Mouse (Mus musculus) adrenal gland, adult (tissue): ENCODE measurements around the gene Dtnb.
"Not testable (repeated sequence)": the region's sequence is repeated elsewhere in the genome, so short reads cannot be mapped to it uniquely, and the experiment has no call there.

Experiments
- DNase-seq, 2 experiments: peaks; one replicate each; pipeline ENCODE4 v3.0.0; 2022 to 2023; ENCODE audit warnings: low spot score in 1 of 2; ENCODE audit not compliant: inconsistent age in 2 of 2

Dtnb gene

DNA sequence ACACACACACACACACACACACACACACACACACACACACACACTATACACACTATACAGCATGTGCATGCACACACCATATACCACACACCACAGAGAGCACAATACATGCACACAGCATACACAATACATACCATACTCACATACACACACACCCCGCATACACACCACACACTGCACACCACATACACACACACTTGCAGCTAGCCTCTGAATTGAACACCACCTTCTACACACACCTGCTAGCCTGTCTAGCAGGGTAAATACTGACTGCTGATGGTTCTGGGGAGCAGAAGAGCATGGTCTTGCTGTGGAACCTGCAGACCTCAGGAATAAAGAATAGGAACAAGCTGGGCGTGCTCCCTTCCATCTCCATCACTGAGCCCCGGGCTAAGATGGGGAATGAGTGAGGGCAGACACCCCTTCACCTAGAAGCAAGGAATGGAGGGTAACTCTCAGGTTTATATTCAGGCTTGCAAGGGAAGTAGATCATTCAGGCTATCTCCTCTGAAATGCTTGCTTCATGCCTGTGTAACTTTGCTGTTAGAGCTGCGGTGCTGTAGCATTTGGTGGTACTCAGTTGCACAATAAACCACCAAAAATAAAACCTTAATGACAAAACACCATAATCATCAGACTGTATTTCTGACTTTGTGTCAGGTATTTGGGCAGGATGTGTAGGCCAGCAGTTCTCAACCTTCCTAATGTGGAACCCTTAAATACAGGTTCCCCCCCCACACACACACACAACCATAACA lies 87.6 kb downstream of the Dtnb start:
- no peak for DNase-seq

- DNase-seq: peak in 1 of 2 experiments; percentile 74
These were observed 88.9 kb downstream of the Dtnb start for GRCm38 (mm10) chr12:3660985-3661635.

DNA sequence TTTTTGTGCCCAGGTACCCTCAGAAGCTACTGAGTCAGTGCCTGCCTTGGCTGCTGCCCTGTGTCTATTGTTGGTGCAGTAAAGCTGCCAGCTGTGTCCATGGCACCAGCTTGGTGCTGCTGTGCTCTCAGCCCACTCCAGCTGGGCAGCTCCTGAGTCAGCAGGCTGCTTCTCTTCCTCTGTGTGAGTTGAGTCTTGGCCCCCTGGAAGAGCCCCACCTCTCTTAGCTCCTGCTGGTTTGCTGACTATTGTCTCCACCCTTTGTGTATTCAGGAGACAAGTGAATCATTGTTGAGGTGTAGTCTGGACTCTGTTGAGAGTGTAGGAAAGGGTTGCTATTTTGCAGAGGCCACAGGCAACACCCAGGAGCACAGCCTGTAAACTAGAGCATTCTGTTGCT lies 90.5 kb downstream of the Dtnb start:
- DNase-seq: peak in 1 of 2 experiments; percentile 36

- peak; percentile 45 to 78 for DNase-seq
These were observed 91.2 kb downstream of the Dtnb start for GRCm38 (mm10) chr12:3663386-3663785.

DNA sequence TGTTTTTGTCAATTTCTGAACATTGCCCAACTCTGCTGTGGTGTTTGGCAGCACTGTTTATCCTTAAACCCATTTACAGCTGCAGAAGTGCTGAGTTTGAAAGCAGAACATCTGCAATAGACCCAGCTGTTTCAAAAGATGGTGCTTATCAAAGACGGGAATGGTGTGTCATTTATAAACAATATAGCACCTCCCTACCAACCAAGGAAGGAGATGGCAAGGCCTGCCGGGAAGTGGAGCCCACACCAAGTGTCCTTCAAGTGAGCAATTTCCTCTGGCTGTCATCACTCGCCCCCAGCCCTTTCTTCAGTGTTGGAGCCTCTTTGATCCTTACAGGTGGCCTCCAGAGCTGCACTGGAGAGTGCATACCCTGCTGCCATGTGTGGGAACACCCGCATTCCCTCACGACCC lies 97.8 kb downstream of the Dtnb start:
- DNase-seq: no peak

DNA sequence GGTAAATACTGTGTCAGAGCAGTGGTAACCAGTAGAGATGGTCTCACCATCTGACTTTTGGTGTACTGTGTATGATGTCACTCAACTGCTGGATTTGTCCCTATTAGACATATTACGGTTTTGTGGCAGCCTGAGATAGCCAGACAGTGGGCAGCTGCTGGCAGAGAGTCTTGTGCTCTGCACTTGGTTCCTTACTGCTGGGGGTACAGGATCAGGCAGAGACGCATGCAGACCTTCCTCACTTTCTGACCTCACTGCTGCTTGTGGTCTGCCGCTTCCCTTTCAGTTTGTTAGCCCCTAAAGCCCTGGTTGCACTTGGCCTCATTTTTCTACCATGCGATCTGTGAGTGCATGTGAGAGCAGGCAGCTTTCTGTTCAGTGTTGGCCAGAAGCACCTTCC lies 98.9 kb downstream of the Dtnb start:
- DNase-seq: no peak

GRCm38 (mm10) chr12:3672786-3673185 lies 100.6 kb downstream of the Dtnb start:
- peak in 1 of 2 experiments; percentile 40 for DNase-seq

DNA sequence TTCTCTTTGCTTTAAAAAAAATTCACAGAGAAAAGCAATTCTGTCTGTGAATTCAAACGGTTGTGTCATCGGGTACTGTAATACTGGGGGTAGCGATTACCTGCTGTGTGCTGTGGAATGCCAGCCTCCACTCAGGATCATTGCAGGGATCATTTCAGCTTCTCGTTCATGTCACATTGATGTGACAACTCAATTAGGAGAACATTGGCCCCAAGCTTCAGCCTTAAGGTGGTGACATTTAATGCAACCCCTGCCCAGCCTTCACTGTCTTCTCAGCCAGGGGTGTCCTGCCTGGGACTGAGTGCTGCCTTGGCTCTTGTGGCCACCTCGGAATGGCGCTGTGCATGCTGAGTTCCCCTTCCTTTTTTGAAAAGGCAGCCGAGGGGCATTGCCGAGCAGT lies 101.7 kb downstream of the Dtnb start:
- DNase-seq: no peak

GRCm38 (mm10) chr12:3674913-3675312 lies 102.7 kb downstream of the Dtnb start:
- DNase-seq: no peak

DNA sequence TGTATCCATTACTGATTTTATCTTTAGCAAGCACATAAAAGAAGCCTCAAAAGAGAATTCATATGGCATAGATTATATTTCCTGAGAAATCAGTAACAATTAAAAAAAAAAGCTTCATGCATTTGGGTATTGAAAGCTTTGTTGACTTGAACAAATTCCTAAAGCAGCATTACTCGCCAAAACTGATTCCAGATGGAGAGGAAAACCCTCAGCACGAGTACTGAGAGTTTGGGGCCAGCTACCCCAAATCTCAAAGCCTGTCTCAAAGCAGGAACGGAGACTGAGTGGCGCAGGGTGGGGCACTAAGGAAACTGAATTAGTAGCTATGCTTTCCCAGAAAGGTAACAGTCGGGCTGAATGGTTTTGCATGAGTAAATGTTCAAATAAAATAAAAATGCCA lies 108.5 kb downstream of the Dtnb start:
- no peak for DNase-seq

- no peak for DNase-seq
These were observed 110.9 kb downstream of the Dtnb start for GRCm38 (mm10) chr12:3683041-3683440.

- no peak for DNase-seq
These were observed 114.3 kb downstream of the Dtnb start for GRCm38 (mm10) chr12:3686419-3686940.

DNA sequence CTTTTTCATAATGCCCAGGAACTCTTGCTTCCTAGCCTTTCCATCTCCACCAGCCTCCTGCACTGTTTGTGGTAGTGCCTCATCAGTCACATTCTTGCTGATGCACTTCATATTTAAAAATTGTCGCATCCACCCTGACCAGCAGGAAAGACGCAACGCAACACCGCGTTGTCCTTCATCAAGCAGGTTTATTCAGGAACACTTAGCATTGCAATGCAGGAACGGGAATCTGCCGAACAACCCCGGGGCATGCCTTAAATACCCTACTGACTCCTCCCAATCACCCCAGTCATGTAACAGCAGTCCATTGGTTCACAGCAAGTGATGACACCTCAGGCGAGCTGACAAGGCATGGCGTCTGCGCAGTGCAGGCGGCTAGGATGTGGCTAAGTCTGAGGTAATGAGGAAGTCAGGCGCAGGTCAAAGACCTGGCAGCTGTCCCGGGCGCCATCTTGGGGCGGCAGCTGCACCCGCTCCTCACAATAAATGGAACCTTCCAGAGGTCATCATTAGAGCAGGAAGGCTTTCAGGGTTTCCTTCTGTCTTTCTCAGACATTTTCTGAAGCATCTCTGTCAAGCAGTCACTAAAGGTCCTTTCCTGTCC lies 118.8 kb downstream of the Dtnb start:
- DNase-seq: not testable (repeated sequence)

DNA sequence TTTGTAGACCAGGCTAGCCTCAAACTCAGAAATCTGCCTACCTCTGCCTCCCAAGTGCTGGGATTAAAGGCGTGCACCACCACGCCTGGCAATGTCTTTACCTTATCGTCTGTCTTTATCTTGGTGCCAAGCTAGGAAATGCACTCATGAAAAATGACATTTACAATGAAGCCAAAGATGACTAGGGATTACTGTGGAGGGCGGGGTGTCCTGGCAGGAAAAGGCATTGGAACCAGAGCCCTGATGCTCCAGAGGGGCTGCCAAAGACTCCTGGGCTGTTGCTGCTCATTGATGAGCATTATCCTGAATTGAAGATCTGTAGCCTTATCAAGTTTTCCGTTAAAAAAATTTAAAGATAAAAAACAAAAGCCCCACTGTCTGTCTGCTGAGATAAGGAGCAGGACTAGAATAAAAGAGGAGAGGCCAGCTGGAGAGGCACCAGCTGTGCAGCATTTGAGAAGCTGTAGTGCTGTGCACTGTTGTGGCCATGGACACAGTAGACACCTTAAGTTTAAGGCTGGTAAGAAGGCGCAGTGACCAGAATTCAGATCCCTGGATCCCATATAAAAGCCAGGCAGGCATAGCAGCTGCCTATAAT lies 120.7 kb downstream of the Dtnb start:
- DNase-seq: no peak

DNA sequence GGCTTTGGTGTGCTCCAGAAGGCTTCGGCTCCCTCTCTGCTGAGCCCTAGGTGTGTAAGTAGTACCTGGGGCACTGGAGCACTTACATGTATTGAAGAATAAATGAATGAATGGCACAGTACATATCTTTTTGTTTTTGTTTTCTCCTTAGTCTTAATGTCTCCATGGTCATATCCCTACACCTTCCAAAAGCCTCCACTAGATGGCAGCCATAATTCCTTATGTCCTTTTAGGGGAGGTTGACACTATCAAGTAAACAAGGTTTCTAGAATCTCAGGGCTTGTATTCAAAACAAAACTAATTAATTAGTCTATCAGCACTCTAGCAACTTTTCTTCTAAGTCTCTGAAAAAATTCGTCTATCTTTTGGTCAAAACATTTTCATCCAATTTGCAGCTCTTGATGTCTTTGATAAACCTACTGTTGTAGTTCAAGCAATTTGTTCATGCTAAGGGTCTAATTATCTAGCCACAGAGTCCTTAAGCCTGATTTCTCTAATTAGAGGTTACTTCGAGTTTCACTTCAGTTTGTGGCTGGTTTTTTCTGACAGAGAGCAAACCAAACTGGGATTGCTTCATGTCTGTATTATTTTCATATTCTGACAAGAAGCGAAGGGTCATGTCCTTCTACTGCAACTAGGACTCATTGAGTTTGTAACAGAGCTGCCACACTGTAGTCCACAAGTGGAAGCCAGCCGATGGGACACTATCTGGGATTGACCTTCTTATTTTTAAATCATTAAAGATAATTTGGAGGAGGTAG lies 123.7 kb downstream of the Dtnb start:
- DNase-seq: peak in 1 of 2 experiments; percentile 85

DNA sequence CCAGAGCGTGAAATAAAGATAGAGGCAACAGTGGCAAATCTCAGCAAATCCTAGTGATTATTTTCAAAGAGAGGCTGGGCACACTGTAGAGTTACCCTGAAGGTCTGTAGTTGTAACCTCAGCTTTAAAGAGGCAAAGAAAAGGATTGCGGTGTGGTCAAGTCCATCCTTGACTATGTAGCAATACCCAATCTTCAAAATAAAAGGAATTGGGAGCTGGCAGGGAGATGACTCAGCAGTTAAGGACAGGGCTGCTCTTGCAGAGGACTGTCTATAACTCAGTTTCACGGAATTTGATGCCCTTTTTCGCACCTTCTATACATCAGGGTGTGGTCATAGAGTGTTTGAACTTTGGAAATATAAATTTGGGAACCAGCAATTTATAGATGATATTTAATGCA lies 128.3 kb downstream of the Dtnb start:
- DNase-seq: peak in 1 of 2 experiments; percentile 63

DNA sequence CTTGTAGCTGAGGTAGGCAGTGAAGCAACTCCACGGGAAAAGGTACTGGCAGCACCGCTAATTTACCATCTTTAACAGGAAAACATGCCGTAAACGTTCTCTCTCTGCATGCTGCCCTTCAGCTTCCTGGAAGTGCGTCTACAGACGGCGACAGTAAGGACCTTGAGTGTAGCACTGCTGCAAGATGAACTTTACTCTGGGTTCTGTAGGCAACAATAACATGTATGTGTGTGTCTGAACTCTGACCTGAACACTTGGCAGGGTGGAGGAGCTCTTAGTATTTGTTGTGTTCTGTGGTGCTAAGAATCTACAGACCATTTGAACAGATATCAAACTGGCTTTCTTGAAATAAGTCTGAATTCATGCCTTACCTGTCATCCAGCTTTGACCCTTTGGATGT lies 130.7 kb downstream of the Dtnb start:
- DNase-seq: no peak

DNA sequence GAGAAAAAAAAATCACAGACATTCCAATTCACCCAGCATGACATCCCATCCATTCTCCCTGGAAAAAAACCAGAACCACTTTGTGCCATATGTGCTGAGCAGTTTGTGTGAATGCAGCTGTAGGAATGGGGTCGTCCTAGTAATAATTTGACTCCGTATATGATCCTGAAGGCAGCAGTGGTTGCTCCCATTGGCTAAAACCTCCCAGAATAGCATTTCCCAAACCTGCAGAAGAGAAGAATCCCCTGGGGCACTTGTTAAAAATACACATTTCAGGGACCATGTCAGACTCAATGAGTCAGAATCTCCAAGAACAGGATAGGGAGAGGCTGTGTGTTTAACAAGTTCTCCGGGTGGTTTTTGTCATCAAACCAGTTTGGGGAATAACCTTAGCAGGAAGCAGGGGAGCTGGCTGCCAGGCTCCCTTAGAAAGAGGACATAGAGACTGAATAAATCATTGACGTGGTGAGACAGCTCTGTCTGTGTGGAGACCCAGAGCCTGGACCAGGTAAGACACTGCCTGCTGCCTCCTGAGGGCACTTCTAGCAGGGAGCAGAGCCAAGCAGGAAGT lies 147.1 kb downstream of the Dtnb start:
- no peak for DNase-seq

GRCm38 (mm10) chr12:3720527-3720926 lies 148.3 kb downstream of the Dtnb start:
- no peak for DNase-seq

- DNase-seq: peak; percentile 34 to 78
These were observed 151.6 kb downstream of the Dtnb start for GRCm38 (mm10) chr12:3723762-3724161.
